Mouse (Mus musculus): Measurements from ENCODE around the gene Vmn1r236.

DNA sequence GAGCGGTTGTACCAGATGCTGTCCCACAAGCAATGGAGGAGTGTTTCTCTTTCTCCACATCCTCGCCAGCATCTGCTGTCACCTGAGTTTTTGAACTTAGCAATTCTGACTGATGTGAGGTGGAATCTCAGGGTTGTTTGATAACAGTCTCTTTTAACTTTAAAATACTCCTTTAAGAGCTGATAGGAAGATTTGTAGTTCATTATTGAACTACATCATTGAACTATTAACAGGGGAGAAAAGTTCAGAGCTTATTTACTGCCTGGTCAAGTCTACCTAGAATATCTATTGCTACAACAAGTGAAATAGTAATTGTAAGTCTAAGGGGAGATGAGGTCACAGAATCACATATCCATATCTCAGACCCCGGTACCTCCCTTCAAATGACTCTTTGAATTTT is at the start of gene Vmn1r236:
- no peak for TF ChIP-seq FLI1 (IDR thresholded peaks at IDR 0.05; ENCODE audit: low read length)
- TF ChIP-seq GATA1 (IDR thresholded peaks at IDR 0.05; ENCODE audit: borderline replicate concordance, low read length) = no peak
